ENCODE assay signal across 9 mouse cellular contexts in genomic region chr11:107102465-107103223, GRCm38 (mm10). TPM values are rescaled to one million over a fixed set of nuclear protein-coding genes. Genes with fewer than 3 reads are reported as not detected.
DNase-seq lines count a peak whose midpoint lies in the region; ATAC-seq and TF ChIP-seq lines count a peak whose summit lies in the region.
"Had no signal": no experiment of that assay in that cellular context is flagged by ENCODE, and none has a peak within 500 bp of the region (broad histone marks: within the 10 kb centered on the region; RNA-seq: fewer than 3 reads in every experiment).

No protein-coding gene starts in this region.

- no peaks in the 10 kb centered on the region for H3K27me3 ChIP-seq in heart, embryonic 15.5 days
- H3K27me3 ChIP-seq in lung, embryonic 14.5 days (ENCODE audit: insufficient read depth, low read length) = no peaks in the 10 kb centered on the region
- H3K27me3 ChIP-seq in midbrain, embryonic 16.5 days (ENCODE audit: control insufficient read depth, insufficient read depth, low read depth, low read length) = no peaks in the 10 kb centered on the region

- WGBS in heart, embryonic 15.5 days = 46% methylated on average over 11 of the region's 11 CpGs
- 33% methylated on average over 11 of the region's 11 CpGs for WGBS in lung, embryonic 14.5 days
- 84% methylated on average over 11 of the region's 11 CpGs for WGBS in midbrain, embryonic 16.5 days

- peak overlapping the region; percentile 54 for H3K27ac ChIP-seq in heart, embryonic 15.5 days
- H3K27ac ChIP-seq in lung, embryonic 14.5 days (ENCODE audit: low read depth) = 0 out of 2 replicates have a peak overlapping the region, but pooled peaks have one; percentile 50
- no peak overlapping the region for H3K27ac ChIP-seq in midbrain, embryonic 16.5 days (ENCODE audit: low read length)
- H3K27ac ChIP-seq: macrophage had no signal

- no peak for ATAC-seq in heart, embryonic 15.5 days (replicated peaks; ENCODE audit: insufficient number of reproducible peaks, insufficient read depth, low FRiP score, low read depth)
- 0 out of 2 replicates have a peak, but pooled peaks have one; percentile 32 for ATAC-seq in lung, embryonic 14.5 days (ENCODE audit: insufficient read depth)
- no peak for ATAC-seq in midbrain, embryonic 16.5 days

- intact Hi-C loops in heart, postnatal 10 days (cut with DNase I) = no loop called here

- H3K9ac ChIP-seq in heart, embryonic 15.5 days = no peak overlapping the region
- H3K9ac ChIP-seq in lung, embryonic 14.5 days = no peak overlapping the region
- no peak overlapping the region for H3K9ac ChIP-seq in midbrain, embryonic 16.5 days (ENCODE audit: low read depth, low read length)

- TF ChIP-seq CTCF in lung, embryonic 14.5 days (IDR thresholded peaks at IDR 0.05; ENCODE audit: low read depth) = no peak

- no peak overlapping the region for H3K4me2 ChIP-seq in heart, embryonic 15.5 days
- no peak overlapping the region for H3K4me2 ChIP-seq in lung, embryonic 14.5 days
- H3K4me2 ChIP-seq in midbrain, embryonic 16.5 days (ENCODE audit: low read length) = no peak overlapping the region

- no peak overlapping the region for H3K4me3 ChIP-seq in heart, embryonic 15.5 days
- no peak overlapping the region for H3K4me3 ChIP-seq in lung, embryonic 14.5 days (ENCODE audit: low read depth, low read length)
- no peak overlapping the region for H3K4me3 ChIP-seq in midbrain, embryonic 16.5 days (ENCODE audit: low read depth, low read length)

- no peaks in the 10 kb centered on the region for H3K9me3 ChIP-seq in heart, embryonic 15.5 days (replicated peaks)
- H3K9me3 ChIP-seq in lung, embryonic 14.5 days (ENCODE audit: low read depth, low read length) = no peaks in the 10 kb centered on the region
- no peaks in the 10 kb centered on the region for H3K9me3 ChIP-seq in midbrain, embryonic 16.5 days (replicated peaks; ENCODE audit: control insufficient read depth, low read length, poor library complexity, severe bottlenecking)

- peaks cover 47% of the 10 kb centered on the region for H3K4me1 ChIP-seq in heart, embryonic 15.5 days (replicated peaks)
- H3K4me1 ChIP-seq in lung, embryonic 14.5 days (ENCODE audit: insufficient read depth) = peaks cover 13% of the 10 kb centered on the region
- H3K4me1 ChIP-seq in midbrain, embryonic 16.5 days (ENCODE audit: control insufficient read depth, insufficient read depth, low read length) = peaks cover 4% of the 10 kb centered on the region

- DNase-seq in heart, postnatal 10 days = no peak
- DNase-seq in Muller cell, postnatal 12 days (ENCODE audit: inconsistent ontology term) = peak; percentile 32
- peak; percentile 39 for DNase-seq in lung, embryonic 14.5 days
- DNase-seq in spleen, postnatal 14 days (ENCODE audit: low spot score in 2 of 2) = peak; percentile 22 to 38
- DNase-seq in adrenal gland, postnatal 14 days = no peak
- DNase-seq in cerebellum, adult 11-12 months = no peak

- peaks cover 14% of the 10 kb centered on the region; the same call in 1 of the 2 replicates for H3K36me3 ChIP-seq in heart, embryonic 15.5 days
- H3K36me3 ChIP-seq in lung, embryonic 14.5 days (ENCODE audit: insufficient read depth) = peaks cover 19% of the 10 kb centered on the region
- no peaks in the 10 kb centered on the region for H3K36me3 ChIP-seq in midbrain, embryonic 16.5 days (ENCODE audit: control insufficient read depth, insufficient read depth, low read length)

RNA-seq across cellular contexts. Expression of gene Bptf, which starts 29.3 kb away (rescaled TPM):
- 16.1 and 18.9 TPM in 2 replicates for polyA plus RNA-seq in heart, embryonic 15.5 days (2015; fragmentation: Nextera tagmentation; extraction: Ambion mirVana)
- 10 to 100 TPM; 35.5 to 40.9 TPM for total RNA-seq in heart, postnatal 10 days (2021)
- 40.6 and 41.7 TPM in 2 replicates for polyA plus RNA-seq in lung, embryonic 14.5 days (2014; fragmentation: Nextera tagmentation; extraction: Ambion mirVana)
- 42.6 and 47.5 TPM in 2 replicates for total RNA-seq in adrenal gland, postnatal 14 days (2021)
- 28.9 and 34.1 TPM in 2 replicates for polyA plus RNA-seq in midbrain, embryonic 16.5 days (2015; fragmentation: Nextera tagmentation; extraction: Ambion mirVana)

Comparison
In these comparisons a context has a peak if more than half of its experiments do, and no peak if none do; other contexts are left out.
1. DNase-seq: peak in Muller cell, postnatal 12 days (single experiment), lung, embryonic 14.5 days (single experiment) and spleen, postnatal 14 days (2 of 2); none in heart, postnatal 10 days (0 of 2), adrenal gland, postnatal 14 days (single experiment) and cerebellum, adult 11-12 months (single experiment).